Mouse (Mus musculus) urinary bladder, postnatal 25 days (tissue): ENCODE data around the gene Crtap.

Source experiments
- DNase-seq: peaks from one replicate; pipeline ENCODE4 v3.0.0; 2022; ENCODE audit warnings: low spot score

Crtap gene

DNA sequence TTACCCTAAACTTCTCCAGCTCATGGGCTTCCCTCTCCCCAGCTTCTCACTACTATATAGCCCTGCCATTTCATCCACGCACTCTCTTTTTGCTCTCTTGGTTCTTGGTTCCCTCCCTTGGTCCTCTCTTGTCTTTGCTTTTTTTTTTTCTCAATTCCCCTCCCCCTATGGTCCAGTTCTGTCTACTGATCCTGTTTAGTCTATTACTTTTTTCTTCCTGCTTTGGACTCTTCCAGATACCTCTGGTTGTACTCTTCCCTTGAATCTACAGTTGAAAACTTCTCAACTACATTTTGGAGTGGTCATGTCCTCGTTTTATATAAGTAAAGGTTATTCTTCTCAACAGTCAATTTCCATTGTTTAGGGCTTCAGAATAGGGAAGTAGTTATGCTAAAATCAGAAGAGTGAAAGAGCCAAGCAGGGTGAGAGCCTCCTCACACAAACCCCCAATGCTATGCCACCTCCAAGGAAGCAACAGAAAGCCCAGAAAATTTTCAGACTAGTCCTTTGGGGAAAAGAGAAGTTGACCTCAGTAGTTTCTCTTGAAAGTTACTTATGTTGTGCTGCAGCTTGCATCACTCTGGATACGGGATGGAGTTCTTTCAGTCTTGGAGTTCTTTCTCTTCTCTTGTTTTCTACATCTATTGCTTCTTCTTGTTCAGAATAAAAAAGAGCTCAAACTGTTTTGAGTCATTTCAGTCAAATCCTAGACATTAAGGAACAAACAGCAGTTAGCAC lies 64.3 kb downstream of the Crtap start:
- no peak for DNase-seq
